Mouse (Mus musculus) forebrain, embryonic 12.5 days (tissue): ENCODE data around the gene Tctn3. TPM values are rescaled to one million over a fixed set of nuclear protein-coding genes. Genes with fewer than 3 reads are reported as not detected.
"Not testable (repeated sequence)": the region's sequence is repeated elsewhere in the genome, so short reads cannot be mapped to it uniquely, and the experiment has no call there.

Experiments used
- ATAC-seq: fragments of 200-750 bp; cut with Nextera tagmentation; 2 replicates; pipeline ENCODE4 v1.8.0; 2017; ENCODE audit warnings: moderate TSS enrichment; ENCODE audit not compliant: low FRiP score
- H3K27ac ChIP-seq: fragments of 300-500 bp; sonication (generic); 2 replicates; pipeline ENCODE4 v1.5.1; 2016; ENCODE audit warnings: mild to moderate bottlenecking
- H3K27me3 ChIP-seq: fragments of 300-500 bp; sonication (generic); 2 replicates; pipeline ENCODE4 v1.6.1; 2016; ENCODE audit warnings: mild to moderate bottlenecking
- H3K36me3 ChIP-seq: fragments of 300-500 bp; sonication (generic); replicated peaks from 2 replicates; pipeline ENCODE4 v1.6.1; 2016; ENCODE audit warnings: mild to moderate bottlenecking
- H3K4me1 ChIP-seq: fragments of 300-500 bp; sonication (generic); 2 replicates; pipeline ENCODE4 v1.6.1; 2016
- H3K4me2 ChIP-seq: fragments of 300-500 bp; sonication (generic); 2 replicates; pipeline ENCODE4 v1.6.1; 2016; ENCODE audit warnings: mild to moderate bottlenecking, moderate library complexity
- H3K4me3 ChIP-seq: fragments of 300-500 bp; sonication (generic); replicated peaks from 2 replicates; pipeline ENCODE4 v1.5.1; 2016; ENCODE audit warnings: mild to moderate bottlenecking
- H3K9ac ChIP-seq: fragments of 300-500 bp; sonication (generic); 2 replicates; pipeline ENCODE4 v1.6.1; 2016; ENCODE audit warnings: mild to moderate bottlenecking
- H3K9me3 ChIP-seq: fragments of 300-500 bp; sonication (generic); 2 replicates; pipeline ENCODE4 v1.6.1; 2016
- WGBS: fragments of 180-500 bp; shearing (Covaris S2); methylation state at CpG from one replicate; pipeline ENCODE4 v1.1.7; 2016; 5-methylcytosine and 5-hydroxymethylcytosine counted together
- polyA plus RNA-seq: library from polyadenylated mRNA; unstranded; fragments of >200 nt; fragmentation: Nextera tagmentation; extraction: Ambion mirVana; gene quantifications from 2 replicates; pipeline ENCODE4 v1.2.1, GENCODE M21; 2016

The Tctn3 gene
- polyA plus RNA-seq, 1 experiment from 2014 or later, result 14.0 TPM

- no peak overlapping the region for H3K4me2 ChIP-seq
- H3K9ac ChIP-seq, result no peak overlapping the region
- no peak overlapping the region for H3K4me3 ChIP-seq
- ATAC-seq, result no peak
- no peak overlapping the region for H3K27ac ChIP-seq
- H3K27me3 ChIP-seq, result peaks cover 3% of the 10 kb centered on the region; the same call in 1 of the 2 replicates
- no peaks in the 10 kb centered on the region for H3K9me3 ChIP-seq
- H3K4me1 ChIP-seq, result peaks cover 6% of the 10 kb centered on the region
- 88% methylated on average over 7 of the region's 7 CpGs for WGBS
- H3K36me3 ChIP-seq, result no peaks in the 10 kb centered on the region
Observed at GRCm38 (mm10) chr19:40614811-40615210, 2.8 kb upstream of the Tctn3 start.

- Histone ChIP-seq H3K36me3 (peaks cover 50% of the 10 kb centered on the region), H3K9me3 (no peaks in the 10 kb centered on the region)
- 88% methylated on average over 6 of the region's 6 CpGs for whole genome bisulfite sequencing
Observed at GRCm38 (mm10) chr19:40607676-40608075, 4.4 kb downstream of the Tctn3 start.

GRCm38 (mm10) chr19:40605189-40605588 is 6.8 kb downstream of the Tctn3 start:
- no peaks in the 10 kb centered on the region for H3K4me1 ChIP-seq
- no peaks in the 10 kb centered on the region for H3K9me3 ChIP-seq
- no peak overlapping the region for H3K9ac ChIP-seq
- no peak overlapping the region for H3K4me3 ChIP-seq
- WGBS, result 93% methylated on average over 9 of the region's 9 CpGs
- no peak overlapping the region for H3K4me2 ChIP-seq
- H3K27me3 ChIP-seq, result no peaks in the 10 kb centered on the region
- H3K27ac ChIP-seq, result no peak overlapping the region
- ATAC-seq, result no peak
- H3K36me3 ChIP-seq, result peaks cover 51% of the 10 kb centered on the region

More at GRCm38 (mm10) chr19:40607676-40608075, 4.4 kb downstream of the Tctn3 start:
- no peak overlapping the region for H3K9ac ChIP-seq
- peaks cover 6% of the 10 kb centered on the region for H3K4me1 ChIP-seq
- no peak overlapping the region for H3K4me2 ChIP-seq
- H3K27me3 ChIP-seq, result no peaks in the 10 kb centered on the region
- no peak overlapping the region for H3K4me3 ChIP-seq
- no peak for ATAC-seq
- H3K27ac ChIP-seq, result no peak overlapping the region

GRCm38 (mm10) chr19:40601870-40602269 is 10.2 kb downstream of the Tctn3 start:
- Histone ChIP-seq H3K9me3 (no peaks in the 10 kb centered on the region), H3K27me3 (no peaks in the 10 kb centered on the region), H3K4me3 (no peak overlapping the region), H3K4me2 (no peak overlapping the region), H3K36me3 (peaks cover 26% of the 10 kb centered on the region), H3K4me1 (no peaks in the 10 kb centered on the region), H3K27ac (no peak overlapping the region), H3K9ac (no peak overlapping the region)
- ATAC-seq, result no peak
- WGBS, result 93% methylated on average over 3 of the region's 3 CpGs

GRCm38 (mm10) chr19:40600846-40601245 is 11.2 kb downstream of the Tctn3 start:
- H3K4me3 ChIP-seq, H3K4me2 ChIP-seq, H3K4me1 ChIP-seq, H3K9me3 ChIP-seq, H3K9ac ChIP-seq, H3K27ac ChIP-seq, ATAC-seq, H3K27me3 ChIP-seq: not testable (repeated sequence)
- 92% methylated on average over 5 of the region's 5 CpGs for WGBS
- peaks cover 24% of the 10 kb centered on the region for H3K36me3 ChIP-seq

GRCm38 (mm10) chr19:40595831-40596230 is 16.2 kb downstream of the Tctn3 start:
- H3K9me3 ChIP-seq, result no peaks in the 10 kb centered on the region
- WGBS, result 89% methylated on average over 8 of the region's 8 CpGs
- no peak overlapping the region for H3K4me3 ChIP-seq
- no peak overlapping the region for H3K4me2 ChIP-seq
- peaks cover 18% of the 10 kb centered on the region for H3K36me3 ChIP-seq
- no peak for ATAC-seq
- no peak overlapping the region for H3K9ac ChIP-seq
- no peak overlapping the region for H3K27ac ChIP-seq
- no peaks in the 10 kb centered on the region for H3K27me3 ChIP-seq
- H3K4me1 ChIP-seq, result no peaks in the 10 kb centered on the region

GRCm38 (mm10) chr19:40595231-40595630 is 16.8 kb downstream of the Tctn3 start:
- Histone ChIP-seq H3K4me3 (no peak overlapping the region), H3K27ac (no peak overlapping the region), H3K4me1 (no peaks in the 10 kb centered on the region), H3K4me2 (no peak overlapping the region), H3K9ac (no peak overlapping the region), H3K36me3 (peaks cover 18% of the 10 kb centered on the region), H3K9me3 (no peaks in the 10 kb centered on the region), H3K27me3 (no peaks in the 10 kb centered on the region)
- 91% methylated on average over 3 of the region's 3 CpGs for WGBS
- ATAC-seq, result no peak

- H3K4me3 ChIP-seq, result peak overlapping the region; percentile 76
- under 1% methylated on average over 10 of the region's 10 CpGs for WGBS
- peak; percentile 4; the same call in 1 of the 2 replicates for ATAC-seq
- no peaks in the 10 kb centered on the region for H3K9me3 ChIP-seq
- peaks cover 19% of the 10 kb centered on the region for H3K4me1 ChIP-seq
- H3K4me2 ChIP-seq, result peak overlapping the region; percentile 75
- H3K36me3 ChIP-seq, result peaks cover 23% of the 10 kb centered on the region; the same call in 1 of the 2 replicates
- peak overlapping the region; percentile 54 for H3K9ac ChIP-seq
- peak overlapping the region; percentile 73 for H3K27ac ChIP-seq
- no peaks in the 10 kb centered on the region for H3K27me3 ChIP-seq
Observed at GRCm38 (mm10) chr19:40589530-40589880, 22.5 kb downstream of the Tctn3 start.

- peak; percentile 69 for ATAC-seq
- Histone ChIP-seq H3K27ac (peak overlapping the region; percentile 73), H3K4me2 (peak overlapping the region; percentile 75), H3K4me3 (peak overlapping the region; percentile 76), H3K9ac (peak overlapping the region; percentile 54), H3K9me3 (no peaks in the 10 kb centered on the region), H3K36me3 (peaks cover 22% of the 10 kb centered on the region; the same call in 1 of the 2 replicates), H3K4me1 (peaks cover 19% of the 10 kb centered on the region), H3K27me3 (no peaks in the 10 kb centered on the region)
- WGBS, result under 1% methylated on average over 18 of the region's 18 CpGs
Observed at GRCm38 (mm10) chr19:40588847-40589529, 23.0 kb downstream of the Tctn3 start.

- no peaks in the 10 kb centered on the region for H3K27me3 ChIP-seq
- ATAC-seq, result peak; percentile 97
- H3K27ac ChIP-seq, result peak within 1 kb of the TSS; percentile 73
- H3K4me3 ChIP-seq, result peak within 1 kb of the TSS; percentile 76
- H3K4me1 ChIP-seq, result peaks cover 19% of the 10 kb centered on the region
- H3K9ac ChIP-seq, result peak within 1 kb of the TSS; percentile 78
- H3K9me3 ChIP-seq, result no peaks in the 10 kb centered on the region
- WGBS, result 2% methylated on average over 34 of the region's 34 CpGs
- peak within 1 kb of the TSS; percentile 75 for H3K4me2 ChIP-seq
- peaks cover 27% of the 10 kb centered on the region for H3K36me3 ChIP-seq
Observed at GRCm38 (mm10) chr19:40588293-40588654, 23.8 kb downstream of the Tctn3 start, which contains the start of gene Aldh18a1. TSS of gene Aldh18a1 (minus strand) at chr19:40588463.

- peak overlapping the region; percentile 76 for H3K4me3 ChIP-seq
- H3K4me1 ChIP-seq, result peaks cover 19% of the 10 kb centered on the region
- H3K36me3 ChIP-seq, result peaks cover 33% of the 10 kb centered on the region
- peak overlapping the region; percentile 75 for H3K4me2 ChIP-seq
- H3K9me3 ChIP-seq, result no peaks in the 10 kb centered on the region
- peak overlapping the region; percentile 78 for H3K9ac ChIP-seq
- no peak for ATAC-seq
- no peaks in the 10 kb centered on the region for H3K27me3 ChIP-seq
- peak overlapping the region; percentile 21; the same call in 1 of the 2 replicates for H3K27ac ChIP-seq
- WGBS, result 3% methylated on average over 30 of the region's 30 CpGs
Observed at GRCm38 (mm10) chr19:40587491-40588292, 24.3 kb downstream of the Tctn3 start.

- no peak for ATAC-seq
- H3K9me3 ChIP-seq, result no peaks in the 10 kb centered on the region
- WGBS, result 63% methylated on average over 7 of the region's 7 CpGs
- no peak overlapping the region for H3K27ac ChIP-seq
- H3K4me1 ChIP-seq, result peaks cover 19% of the 10 kb centered on the region
- H3K27me3 ChIP-seq, result no peaks in the 10 kb centered on the region
- H3K4me2 ChIP-seq, result peak overlapping the region; percentile 75
- peaks cover 40% of the 10 kb centered on the region for H3K36me3 ChIP-seq
- peak overlapping the region; percentile 76 for H3K4me3 ChIP-seq
- H3K9ac ChIP-seq, result peak overlapping the region; percentile 78; the same call in 1 of the 2 replicates
Observed at GRCm38 (mm10) chr19:40586908-40587307, 25.1 kb downstream of the Tctn3 start.
